Mouse (Mus musculus) lung, postnatal 0 days (tissue): ENCODE data around the gene Prmt3.

Source experiments
- CTCF ChIP-seq: IDR thresholded peaks from 2 replicates; pipeline ENCODE4 v1.5.1; 2016; ENCODE audit warnings: antibody characterized with exemption, mild to moderate bottlenecking
- EP300 ChIP-seq: IDR thresholded peaks from 2 replicates; pipeline ENCODE4 v1.6.1; 2016; ENCODE audit warnings: antibody characterized with exemption, mild to moderate bottlenecking, control low read depth

- TF ChIP-seq EP300 (no peak), CTCF (no peak)
Measured at GRCm38 (mm10) chr7:49824043-49824442, 45.9 kb downstream of the Prmt3 start.
